Mouse (Mus musculus) ovary, adult 18-20 months (tissue): ENCODE measurements around the gene Gm4491.

Experiments
- DNase-seq: peaks from one replicate; pipeline ENCODE4 v3.0.0; 2022; ENCODE audit warnings: low spot score, mixed read lengths

Gene Gm4491

GRCm38 (mm10) chr14:57115823-57116544 lies at the start of gene Gm4491:
Gene Gm4491, minus strand, starts transcription at chr14:57115883.
- no peak for DNase-seq

GRCm38 (mm10) chr14:57161833-57162232 lies 46.1 kb upstream of the Gm4491 start:
- no peak for DNase-seq

DNA sequence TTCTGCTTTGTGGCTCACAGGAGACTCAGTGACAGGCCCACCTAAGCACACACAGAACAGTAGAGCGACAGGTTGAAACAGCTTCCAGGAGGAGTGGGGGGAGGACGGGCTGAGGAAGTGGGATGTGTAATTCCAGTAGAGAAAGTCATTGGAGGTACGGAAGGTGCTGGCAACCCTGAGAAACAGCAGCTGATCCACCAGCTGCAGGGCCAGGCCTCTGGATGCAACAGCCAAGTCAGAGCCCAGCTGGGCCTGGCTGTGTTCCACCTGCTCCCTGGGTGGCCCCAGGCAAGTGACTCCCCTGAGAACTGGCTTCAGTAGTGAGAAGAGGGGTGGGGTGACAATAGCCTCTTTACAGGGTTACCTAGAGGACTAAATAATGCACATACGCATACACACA lies 45.5 kb upstream of the Gm4491 start:
- DNase-seq = no peak

DNA sequence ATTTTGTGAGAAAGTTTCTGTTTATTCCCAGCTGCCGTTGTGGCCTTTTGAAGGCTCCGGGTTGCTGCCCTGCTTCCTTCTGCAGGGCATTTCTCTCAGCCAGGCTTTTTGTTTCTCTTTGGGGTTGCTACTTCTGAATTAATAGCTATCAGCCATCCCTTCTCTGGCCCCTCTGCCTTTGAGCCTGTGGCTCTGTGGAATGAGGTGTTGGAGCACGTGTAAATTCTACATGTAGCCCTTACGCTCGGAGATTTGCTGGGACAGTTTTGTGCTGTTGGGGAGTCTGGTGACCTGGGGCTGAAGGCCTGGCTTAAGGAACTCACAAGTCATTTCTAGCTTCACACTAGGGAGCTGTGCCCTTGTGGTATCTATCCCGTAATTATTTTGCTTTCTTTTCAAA lies 39.2 kb upstream of the Gm4491 start:
- no peak for DNase-seq

GRCm38 (mm10) chr14:57145741-57146140 lies 30.1 kb upstream of the Gm4491 start:
- no peak for DNase-seq

- DNase-seq = no peak
Observed at GRCm38 (mm10) chr14:57135265-57135664, 19.6 kb upstream of the Gm4491 start.

DNA sequence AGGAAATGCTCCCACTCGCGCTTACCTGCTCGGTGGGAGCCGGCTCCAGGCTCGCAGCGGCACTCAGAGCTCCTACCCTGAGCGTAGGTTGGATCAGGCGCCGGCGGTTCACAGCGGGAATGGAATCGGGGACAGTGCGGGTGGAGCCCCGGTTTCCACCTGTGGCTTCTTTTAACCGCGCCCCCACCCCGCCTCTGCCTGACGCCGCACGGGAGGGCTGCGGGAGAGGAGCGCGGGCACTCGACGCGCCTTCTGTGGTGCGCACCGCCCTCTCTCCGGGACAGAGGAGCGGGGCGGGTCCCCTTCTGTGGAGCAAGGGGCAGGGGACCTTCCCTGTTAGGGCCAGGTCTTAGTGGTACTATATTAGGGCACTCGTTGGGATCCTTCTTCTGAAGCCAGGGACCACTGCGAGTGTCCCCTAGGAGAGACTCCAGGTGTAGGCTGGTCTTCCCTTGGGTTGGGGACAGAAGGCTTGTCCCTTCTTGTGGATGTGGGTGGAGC lies 17.5 kb upstream of the Gm4491 start, which contains the start of gene Gjb6:
Gene Gjb6 (minus strand): TSS at position 451 of the 501 bp plus-strand sequence.
- DNase-seq = no peak

GRCm38 (mm10) chr14:57127383-57127782 lies 11.7 kb upstream of the Gm4491 start:
- no peak for DNase-seq

DNA sequence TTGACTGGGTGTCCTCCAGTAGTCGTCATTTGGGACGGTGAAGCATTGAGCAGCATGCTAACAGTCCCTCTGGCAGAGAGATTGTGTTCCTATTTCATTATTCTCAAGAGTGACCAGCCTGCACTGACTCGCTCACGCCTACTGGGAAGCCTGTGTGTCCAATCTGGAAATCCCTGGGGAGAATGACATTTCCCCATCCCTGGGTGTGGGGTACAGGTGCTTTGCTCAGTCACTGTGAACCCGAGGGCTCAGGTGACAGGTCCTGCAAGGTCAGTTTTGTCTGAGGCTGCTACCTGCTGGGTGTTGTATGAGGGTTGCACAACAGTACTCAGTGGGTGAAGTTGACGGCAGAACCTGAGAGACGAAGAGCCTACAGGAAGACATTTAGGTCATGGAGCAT lies 6.6 kb upstream of the Gm4491 start:
- no peak for DNase-seq

- DNase-seq = no peak
Observed at GRCm38 (mm10) chr14:57109194-57109593, 6.5 kb downstream of the Gm4491 start.

DNA sequence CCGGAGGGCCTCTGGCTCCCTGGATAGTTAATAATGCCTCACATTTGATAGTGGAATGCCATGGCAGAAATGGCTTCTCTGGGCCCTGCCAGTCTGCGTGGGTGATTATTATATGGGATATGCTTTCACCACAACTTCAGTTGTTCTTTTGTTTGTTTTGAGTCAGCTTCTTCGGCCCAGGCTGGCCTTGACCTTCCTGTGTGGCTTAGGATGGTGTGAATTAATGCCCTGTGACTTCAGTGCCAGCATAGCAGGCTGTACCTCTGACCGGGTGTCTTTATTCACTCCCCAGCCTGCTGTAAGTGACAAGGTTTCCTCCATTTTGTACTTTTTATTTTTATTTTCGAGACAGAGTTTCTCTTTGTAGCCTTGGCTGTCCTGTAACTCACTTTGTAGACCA lies 7.8 kb downstream of the Gm4491 start:
- no peak for DNase-seq

DNA sequence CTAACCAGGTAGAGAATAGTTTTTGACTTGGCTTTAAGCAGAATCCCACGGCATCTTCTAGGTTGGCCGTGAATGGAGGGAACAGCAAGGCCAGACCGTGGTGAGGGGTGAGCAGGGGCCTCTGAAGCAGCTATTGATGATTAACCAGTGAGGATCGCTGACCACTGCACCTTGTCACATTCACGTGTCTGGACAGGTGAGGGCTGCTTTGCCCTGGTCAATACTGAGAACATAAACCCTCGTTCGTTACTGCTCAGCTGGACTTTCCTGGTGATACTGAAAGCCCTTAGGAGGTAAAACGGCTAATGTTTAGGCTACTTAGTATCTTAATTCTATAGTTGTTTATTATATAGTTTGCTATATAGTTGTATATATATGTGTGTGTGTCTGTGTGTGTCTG lies 8.6 kb downstream of the Gm4491 start:
- DNase-seq = no peak

- DNase-seq = no peak
Observed at GRCm38 (mm10) chr14:57105721-57106120, 10.0 kb downstream of the Gm4491 start.

- no peak for DNase-seq
Observed at GRCm38 (mm10) chr14:57105111-57105510, 10.6 kb downstream of the Gm4491 start.

DNA sequence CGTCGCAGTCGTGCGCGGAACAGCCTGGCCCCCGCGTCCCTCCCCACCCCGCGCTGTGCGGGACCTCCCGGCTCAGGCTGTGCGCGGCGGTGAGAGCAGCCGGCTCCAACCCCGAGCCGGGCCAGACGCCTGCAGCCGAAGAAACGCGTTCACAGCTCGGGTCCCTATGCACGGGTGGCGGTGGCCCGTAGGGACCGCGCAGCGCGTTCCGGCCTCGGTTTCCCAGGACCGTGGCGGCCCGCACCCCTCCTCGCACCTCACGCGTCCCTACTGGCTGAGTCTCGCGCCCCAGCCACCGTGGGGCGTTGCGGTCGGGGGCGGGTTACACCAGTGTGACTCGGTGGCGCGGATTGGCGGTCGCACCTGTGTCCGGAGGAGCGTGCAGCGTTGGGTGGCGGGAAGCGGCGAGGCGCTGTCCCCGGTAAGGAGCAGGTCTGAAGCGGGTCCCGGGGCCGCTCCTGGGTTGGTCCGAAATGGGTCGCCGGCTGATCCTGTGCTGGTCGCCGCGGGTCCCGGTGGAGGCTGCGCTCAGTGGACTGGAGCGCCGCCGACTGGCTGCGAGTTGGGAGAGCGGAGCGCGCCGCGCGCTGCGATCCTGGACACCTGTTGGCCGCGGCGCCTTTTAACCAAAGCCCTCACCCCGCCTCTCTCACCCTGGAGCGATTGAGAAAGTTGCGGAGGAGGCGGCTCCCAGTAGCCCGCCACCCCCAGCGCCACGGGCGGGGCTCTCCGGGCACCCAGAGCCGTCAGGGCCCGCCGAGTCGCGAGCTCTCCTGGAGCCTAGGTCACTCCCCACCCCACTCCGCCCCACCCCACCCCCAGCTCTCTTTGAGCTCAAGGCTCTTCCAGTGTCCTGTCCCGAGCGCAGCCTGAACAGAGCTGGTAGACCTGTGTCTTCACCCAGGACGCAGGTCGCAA lies 11.3 kb downstream of the Gm4491 start, which contains the start of gene Gjb2:
Gene Gjb2 (minus strand): TSS at position 597 of the 918 bp plus-strand sequence.
- DNase-seq = peak; percentile 12

- no peak for DNase-seq
Observed at GRCm38 (mm10) chr14:57103711-57104105, 12.0 kb downstream of the Gm4491 start.

GRCm38 (mm10) chr14:57103121-57103520 lies 12.6 kb downstream of the Gm4491 start:
- no peak for DNase-seq

DNA sequence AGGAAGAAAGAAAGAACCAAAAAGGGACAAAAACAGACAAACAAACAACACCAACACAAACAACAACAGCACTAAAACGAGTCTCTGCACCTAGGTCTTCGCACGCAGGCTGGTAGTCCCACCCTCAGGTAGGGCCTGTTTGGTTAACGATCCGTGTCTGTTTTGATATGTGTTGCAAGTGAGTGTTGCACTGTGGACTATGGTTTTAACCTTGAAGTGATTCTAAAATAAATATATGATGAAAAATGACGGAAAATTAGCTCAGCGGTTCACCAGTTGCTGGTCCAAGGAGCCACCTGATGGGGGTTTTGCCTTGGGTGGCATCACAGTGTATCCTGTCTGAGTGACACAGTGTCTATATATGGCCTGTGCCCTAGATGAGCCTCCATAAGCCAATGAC lies 14.1 kb downstream of the Gm4491 start:
- DNase-seq = no peak

DNA sequence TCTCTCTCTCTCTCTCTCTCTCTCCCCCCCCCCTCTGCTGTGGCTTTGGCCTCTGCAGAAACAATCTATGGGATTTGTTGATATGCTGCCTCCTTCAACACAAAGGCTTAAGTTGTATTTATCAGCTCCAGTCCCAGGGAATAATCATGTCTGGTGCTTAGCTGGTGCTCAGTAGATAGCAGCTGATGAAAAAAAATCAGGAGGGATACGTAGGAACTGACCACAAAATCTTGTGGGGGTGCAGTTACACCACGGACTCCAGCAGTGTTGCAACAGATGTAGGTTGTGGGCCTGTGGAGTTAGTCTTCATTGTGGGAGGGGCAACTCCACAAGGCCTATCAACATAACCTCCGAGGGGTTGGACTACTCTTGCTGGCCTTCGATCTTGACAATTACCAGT lies 19.8 kb downstream of the Gm4491 start:
- no peak for DNase-seq

DNA sequence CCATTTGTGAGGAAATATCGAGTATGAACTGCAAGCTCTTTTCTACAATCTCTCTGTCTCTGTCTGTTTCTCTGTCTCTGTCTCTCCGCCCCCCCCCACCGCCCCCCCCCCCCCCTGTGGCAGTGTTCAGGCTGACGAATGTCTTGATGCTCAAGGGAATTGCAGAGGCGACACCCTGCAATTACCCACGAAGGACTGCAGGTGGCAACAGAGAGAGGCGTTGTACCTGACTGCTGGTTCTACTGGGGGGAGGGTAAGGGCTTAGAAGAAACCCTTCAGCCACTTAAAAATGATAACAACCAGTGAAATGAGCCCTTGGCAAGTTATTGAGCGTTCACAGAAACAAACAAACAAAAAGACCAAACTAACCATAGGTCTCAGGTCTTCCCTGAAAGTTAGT lies 22.7 kb downstream of the Gm4491 start:
- no peak for DNase-seq

- no peak for DNase-seq
Observed at GRCm38 (mm10) chr14:57090001-57090400, 25.7 kb downstream of the Gm4491 start.

GRCm38 (mm10) chr14:57089107-57089506 lies 26.6 kb downstream of the Gm4491 start:
- DNase-seq = no peak

DNA sequence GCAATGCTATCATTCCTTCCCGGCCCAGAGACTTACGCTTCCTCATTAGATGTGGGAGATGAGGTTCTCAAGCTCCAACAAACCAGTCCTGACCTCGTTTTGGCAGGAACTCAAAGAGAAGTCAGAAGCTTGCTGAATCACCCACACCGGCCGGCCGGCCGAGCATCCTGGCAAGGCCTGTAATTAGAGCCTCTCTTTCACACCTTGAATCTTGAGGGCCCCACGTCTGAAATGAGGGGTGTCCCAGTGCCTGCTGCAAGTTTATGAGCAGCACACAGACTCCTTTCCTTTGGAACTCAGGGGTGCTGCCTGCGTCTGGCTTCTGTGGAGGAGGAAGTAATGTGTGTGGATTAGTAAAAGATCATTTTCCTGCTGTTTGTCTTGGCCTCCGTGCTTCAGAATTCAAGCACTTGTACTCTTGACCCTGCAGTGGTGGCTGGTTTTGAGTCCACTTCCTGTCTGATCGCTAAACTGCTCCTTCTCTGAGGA lies 31.5 kb downstream of the Gm4491 start:
- DNase-seq = no peak
